Mouse (Mus musculus): Measurements from ENCODE around the gene Msi2.

Gene Msi2

GRCm38 (mm10) chr11:88457241-88457738, 261.0 kb downstream of the Msi2 start:
- CTCF ChIA-PET = no interaction called here

- CTCF ChIA-PET = no interaction called here
Measured at GRCm38 (mm10) chr11:88454867-88455806, 263.2 kb downstream of the Msi2 start.

- CTCF ChIA-PET = no interaction called here
Measured at GRCm38 (mm10) chr11:88449180-88449579, 269.1 kb downstream of the Msi2 start.

- CTCF ChIA-PET = no interaction called here
Measured at GRCm38 (mm10) chr11:88448571-88448970, 269.7 kb downstream of the Msi2 start.

- CTCF ChIA-PET = no interaction called here
Measured at GRCm38 (mm10) chr11:88447350-88447749, 271.0 kb downstream of the Msi2 start.

- CTCF ChIA-PET = no interaction called here
Measured at GRCm38 (mm10) chr11:88443905-88444304, 274.4 kb downstream of the Msi2 start.

- CTCF ChIA-PET = no interaction called here
Measured at GRCm38 (mm10) chr11:88443291-88443690, 275.0 kb downstream of the Msi2 start.

- CTCF ChIA-PET = interaction anchor here (0.5 to 0.6 kb wide), 2 partner anchors 44 to 271 kb away, joined by 3 to 4 read pairs; no protein-coding TSS in a partner anchor
Measured at GRCm38 (mm10) chr11:88441871-88442740, 276.2 kb downstream of the Msi2 start.

- CTCF ChIA-PET = interaction anchor here (0.6 kb wide), 1 partner anchor 172 kb away, joined by 4 read pairs; no protein-coding TSS in a partner anchor
Measured at GRCm38 (mm10) chr11:88438659-88439058, 279.7 kb downstream of the Msi2 start.

GRCm38 (mm10) chr11:88436596-88436995, 281.7 kb downstream of the Msi2 start:
- CTCF ChIA-PET = interaction anchor here (0.6 kb wide), 1 partner anchor 90 kb away, joined by 3 read pairs; no protein-coding TSS in a partner anchor

GRCm38 (mm10) chr11:88435543-88435942, 282.8 kb downstream of the Msi2 start:
- CTCF ChIA-PET = no interaction called here

- CTCF ChIA-PET = interaction anchor here (0.6 kb wide), 1 partner anchor 225 kb away, joined by 5 read pairs; no protein-coding TSS in a partner anchor
Measured at GRCm38 (mm10) chr11:88431363-88432269, 286.7 kb downstream of the Msi2 start.

GRCm38 (mm10) chr11:88430292-88430691, 288.0 kb downstream of the Msi2 start:
- CTCF ChIA-PET = interaction anchor here (0.7 kb wide), 1 partner anchor 233 kb away, joined by 3 read pairs; no protein-coding TSS in a partner anchor

GRCm38 (mm10) chr11:88429680-88430079, 288.6 kb downstream of the Msi2 start:
- CTCF ChIA-PET = interaction anchor here (0.6 kb wide), 1 partner anchor 168 kb away, joined by 5 read pairs; no protein-coding TSS in a partner anchor

GRCm38 (mm10) chr11:88425631-88426101, 292.6 kb downstream of the Msi2 start:
- CTCF ChIA-PET = interaction anchor here (0.7 kb wide), 1 partner anchor 119 kb away, joined by 3 read pairs; no protein-coding TSS in a partner anchor

GRCm38 (mm10) chr11:88424034-88424767, 294.1 kb downstream of the Msi2 start:
- CTCF ChIA-PET = no interaction called here

GRCm38 (mm10) chr11:88421057-88421578, 297.2 kb downstream of the Msi2 start:
- CTCF ChIA-PET = no interaction called here

- CTCF ChIA-PET = interaction anchor here (0.5 kb wide), 1 partner anchor 196 kb away, joined by 3 read pairs; no protein-coding TSS in a partner anchor
Measured at GRCm38 (mm10) chr11:88419657-88420366, 298.5 kb downstream of the Msi2 start.

GRCm38 (mm10) chr11:88419064-88419463, 299.2 kb downstream of the Msi2 start:
- CTCF ChIA-PET = no interaction called here
